Mouse (Mus musculus) E14TG2a.4 (cell line): Measurements from ENCODE around the gene Cacna1d.

Experiments
- CTCF ChIP-seq: conservative IDR thresholded peaks from 2 replicates; pipeline ENCODE4 v1.5.1; 2014; ENCODE audit warnings: low read length
- NANOG ChIP-seq: IDR thresholded peaks from 2 replicates; pipeline ENCODE4 v1.6.1; 2014; ENCODE audit warnings: borderline replicate concordance, low read length, mixed read lengths
- POU5F1 ChIP-seq: IDR thresholded peaks from 2 replicates; pipeline ENCODE4 v1.6.1; 2014; ENCODE audit warnings: low read length, borderline replicate concordance

DNA sequence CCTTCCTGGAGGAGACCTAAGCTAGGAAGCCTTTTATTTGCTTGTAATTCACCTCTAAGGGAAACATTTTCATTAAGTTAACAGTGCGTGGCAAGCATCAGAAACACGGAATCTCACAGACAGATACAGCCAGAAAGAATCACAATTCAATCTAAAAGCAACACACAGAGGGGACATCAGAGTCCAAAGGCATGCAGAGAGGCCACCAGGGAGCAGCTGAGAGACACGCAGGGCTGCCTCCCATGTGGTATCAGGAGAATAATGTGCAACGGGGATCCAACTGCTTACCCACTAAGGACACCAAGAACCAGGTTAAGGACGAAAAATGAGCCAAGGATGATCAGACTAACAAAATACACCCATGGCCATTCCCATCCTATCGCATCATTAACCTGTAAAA lies 320.2 kb downstream of the Cacna1d start:
- no peak for TF ChIP-seq CTCF
- TF ChIP-seq POU5F1: no peak
- no peak for TF ChIP-seq NANOG
